Mouse (Mus musculus) MEL (cell line): ENCODE results near the gene Men1. TPM values are rescaled to one million over a fixed set of nuclear protein-coding genes. Genes with fewer than 3 reads are reported as not detected.

Experiments used
- DNase-seq: peaks from one replicate; pipeline ENCODE4 v3.0.0; 2011; ENCODE audit warnings: low read depth, low spot score
- H3K27ac ChIP-seq: 2 replicates; pipeline ENCODE4 v1.5.1; 2012; ENCODE audit warnings: low read depth, mild to moderate bottlenecking, control low read depth, low read length, moderate library complexity; ENCODE audit not compliant: control insufficient read depth
- H3K27me3 ChIP-seq, 2 experiments: fragments of 150-350 bp in 1 of 2; sonication (generic) in 1 of 2; 2 replicates each; pipeline ENCODE4 v1.6.1; 2012; ENCODE audit warnings: low read length in 2 of 2, mild to moderate bottlenecking in 2 of 2, improper control_type of control experiment in 1 of 2, moderate library complexity in 1 of 2; ENCODE audit not compliant: insufficient read depth in 2 of 2, control insufficient read depth in 1 of 2
- H3K36me3 ChIP-seq, 2 experiments: 2 replicates each; pipeline ENCODE4 v1.6.1; 2012 to 2014; ENCODE audit warnings: low read length in 2 of 2, improper control_type of control experiment in 1 of 2, inconsistent platforms in 1 of 2, mild to moderate bottlenecking in 1 of 2; ENCODE audit not compliant: insufficient read depth in 2 of 2, control insufficient read depth in 1 of 2
- H3K4me1 ChIP-seq, 2 experiments: fragments of 150-350 bp in 1 of 2; sonication (generic) in 1 of 2; 2 replicates each; pipeline ENCODE4 v1.6.1; 2012; ENCODE audit warnings: low read length in 2 of 2, improper control_type of control experiment in 1 of 2, mild to moderate bottlenecking in 1 of 2; ENCODE audit not compliant: insufficient read depth in 2 of 2, control insufficient read depth in 1 of 2
- H3K4me3 ChIP-seq, 2 experiments: fragments of 150-350 bp in 1 of 2; sonication (generic) in 1 of 2; 2 replicates each; pipeline ENCODE4 v1.5.1; 2012; ENCODE audit warnings: low read depth in 2 of 2, low read length in 2 of 2, mild to moderate bottlenecking in 2 of 2, moderate library complexity in 2 of 2, control low read depth in 1 of 2, improper control_type of control experiment in 1 of 2; ENCODE audit not compliant: control insufficient read depth in 1 of 2, insufficient read depth in 1 of 2
- H3K79me2 ChIP-seq: 2 replicates; pipeline ENCODE4 v1.6.1; 2012; ENCODE audit warnings: mild to moderate bottlenecking, low read length, moderate library complexity; ENCODE audit not compliant: control insufficient read depth, poor library complexity, insufficient read depth
- H3K9ac ChIP-seq: 2 replicates; pipeline ENCODE4 v1.6.1; 2012; ENCODE audit warnings: low read depth, mild to moderate bottlenecking, control low read depth, low read length, moderate library complexity; ENCODE audit not compliant: control insufficient read depth, poor library complexity, severe bottlenecking
- H3K9me3 ChIP-seq: fragments of 150-350 bp; sonication (generic); replicated peaks from 2 replicates; pipeline ENCODE4 v1.6.1; 2012; ENCODE audit warnings: mild to moderate bottlenecking, low read length, improper control_type of control experiment, moderate library complexity; ENCODE audit not compliant: insufficient read depth
- BHLHE40 ChIP-seq: IDR thresholded peaks from 2 replicates; pipeline ENCODE4 v1.6.1; 2012; ENCODE audit warnings: low read depth, mild to moderate bottlenecking, inconsistent platforms, low read length, improper control_type of control experiment, borderline replicate concordance
- CHD1 ChIP-seq: IDR thresholded peaks from 2 replicates; pipeline ENCODE4 v1.6.1; 2012; ENCODE audit warnings: low read depth, mild to moderate bottlenecking, inconsistent platforms, low read length, improper control_type of control experiment
- CHD2 ChIP-seq: IDR thresholded peaks from 2 replicates; pipeline ENCODE4 v1.6.1; 2011; ENCODE audit warnings: low read length, improper control_type of control experiment
- E2F4 ChIP-seq: IDR thresholded peaks from 2 replicates; pipeline ENCODE4 v1.6.1; 2011; ENCODE audit warnings: low read depth, low read length, improper control_type of control experiment, borderline replicate concordance
- ETS1 ChIP-seq: IDR thresholded peaks from 2 replicates; pipeline ENCODE4 v1.6.1; 2012; ENCODE audit warnings: low read depth, mild to moderate bottlenecking, inconsistent platforms, low read length, improper control_type of control experiment, moderate library complexity
- MAX ChIP-seq: IDR thresholded peaks from 2 replicates; pipeline ENCODE4 v1.6.1; 2011; ENCODE audit warnings: low read length, improper control_type of control experiment
- MEF2A ChIP-seq: IDR thresholded peaks from 2 replicates; pipeline ENCODE4 v1.6.1; 2014; ENCODE audit warnings: low read depth, mild to moderate bottlenecking, inconsistent platforms, low read length, improper control_type of control experiment; ENCODE audit not compliant: poor library complexity, insufficient replicate concordance, severe bottlenecking; ENCODE audit errors: extremely low read depth
- MXI1 ChIP-seq: IDR thresholded peaks from 2 replicates; pipeline ENCODE4 v1.6.1; 2011; ENCODE audit warnings: mild to moderate bottlenecking, low read depth, low read length, improper control_type of control experiment
- NELFE ChIP-seq: IDR thresholded peaks from 2 replicates; pipeline ENCODE4 v1.6.1; 2011; ENCODE audit warnings: low read depth, low read length, improper control_type of control experiment
- NRF1 ChIP-seq: IDR thresholded peaks from 2 replicates; pipeline ENCODE4 v1.6.1; 2014; ENCODE audit warnings: low read depth, mild to moderate bottlenecking, inconsistent platforms, low read length, improper control_type of control experiment, moderate library complexity; ENCODE audit not compliant: poor library complexity, insufficient read depth, severe bottlenecking
- POLR2A ChIP-seq, 2 experiments: IDR thresholded peaks; 2 replicates each; pipeline ENCODE4 v1.6.1; 2011 to 2012; ENCODE audit warnings: low read length in 2 of 2, mild to moderate bottlenecking in 2 of 2, control low read depth in 1 of 2, improper control_type of control experiment in 1 of 2, low read depth in 1 of 2, moderate library complexity in 1 of 2; ENCODE audit not compliant: control insufficient read depth in 1 of 2, insufficient read depth in 1 of 2, poor library complexity in 1 of 2
- SIN3A ChIP-seq: IDR thresholded peaks from 2 replicates; pipeline ENCODE4 v1.6.1; 2012; ENCODE audit warnings: low read length, improper control_type of control experiment, inconsistent platforms
- TBP ChIP-seq: IDR thresholded peaks from 2 replicates; pipeline ENCODE4 v1.8.0; 2011; ENCODE audit warnings: low read depth, low read length, improper control_type of control experiment
- TCF12 ChIP-seq: IDR thresholded peaks from 2 replicates; pipeline ENCODE4 v1.6.1; 2014; ENCODE audit warnings: low read depth, mild to moderate bottlenecking, inconsistent platforms, low read length, improper control_type of control experiment, moderate library complexity
- UBTF ChIP-seq: IDR thresholded peaks from 2 replicates; pipeline ENCODE4 v1.6.1; 2012; ENCODE audit warnings: low read depth, mild to moderate bottlenecking, inconsistent platforms, low read length, improper control_type of control experiment, moderate library complexity, borderline replicate concordance; ENCODE audit not compliant: insufficient read depth
- USF2 ChIP-seq, 2 experiments: IDR thresholded peaks; 2 replicates each; pipeline ENCODE4 v1.6.1; 2011 to 2012; ENCODE audit warnings: improper control_type of control experiment in 2 of 2, low read length in 2 of 2, borderline replicate concordance in 1 of 2, inconsistent platforms in 1 of 2, low read depth in 1 of 2, mild to moderate bottlenecking in 1 of 2; ENCODE audit not compliant: insufficient read depth in 1 of 2
- ZC3H11A ChIP-seq: IDR thresholded peaks from 2 replicates; pipeline ENCODE4 v1.6.1; 2012; ENCODE audit warnings: low read depth, mild to moderate bottlenecking, inconsistent platforms, low read length, improper control_type of control experiment
- ZMIZ1 ChIP-seq: IDR thresholded peaks from 2 replicates; pipeline ENCODE4 v1.6.1; 2012; ENCODE audit warnings: low read depth, mild to moderate bottlenecking, inconsistent platforms, low read length, improper control_type of control experiment, moderate library complexity
- ZNF384 ChIP-seq: IDR thresholded peaks from 2 replicates; pipeline ENCODE4 v1.6.1; 2012; ENCODE audit warnings: low read depth, mild to moderate bottlenecking, inconsistent platforms, low read length, improper control_type of control experiment
- polyA plus RNA-seq, 2 experiments: library from polyadenylated mRNA; stranded (reverse) in 1 of 2; unstranded in 1 of 2; fragments of >175 nt in 1 of 2; fragments of >200 nt in 1 of 2; gene quantifications; 2 replicates each; pipeline versions ENCODE4 v1.2.1 to v1.2.4; 2012; ENCODE audit warnings: low replicate concordance in 2 of 2, low read depth in 1 of 2; ENCODE audit not compliant: insufficient read length in 2 of 2, insufficient read depth in 1 of 2, missing spikeins in 1 of 2
- total RNA-seq: library from RNA; depleted of rRNA; stranded (reverse); fragments of 300-350 nt; gene quantifications from 2 replicates; pipeline ENCODE4 v1.2.3, GENCODE M21; 2012

Gene Men1
- total and polyA plus RNA-seq, 3 experiments, result 39.4 to 132 TPM; not detected in 1

DNA sequence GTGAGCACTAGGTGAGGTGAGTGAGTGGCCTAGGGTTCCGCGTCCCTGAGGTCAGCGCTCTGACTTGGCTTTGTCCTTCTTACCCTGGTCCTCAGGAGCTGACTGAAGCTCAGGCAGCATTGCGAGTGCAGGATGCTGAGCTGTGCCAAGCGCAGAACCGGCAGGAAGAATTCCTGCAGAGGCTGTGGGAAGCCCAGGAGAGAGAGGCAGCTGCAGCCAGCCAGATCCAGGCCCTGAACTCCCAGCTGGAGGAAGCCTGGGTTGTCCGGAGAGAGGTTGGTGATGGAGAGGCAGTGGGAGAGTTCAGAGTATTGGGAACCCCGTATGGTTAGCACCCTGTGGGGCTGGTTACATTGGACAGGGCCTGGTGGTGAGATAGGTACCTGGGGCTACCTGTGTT lies 21.0 kb upstream of the Men1 start:
- no peak overlapping the region for H3K4me3 ChIP-seq
- DNase-seq, result no peak
- no peaks in the 10 kb centered on the region for H3K79me2 ChIP-seq
- no peak overlapping the region for H3K27ac ChIP-seq
- TF ChIP-seq ETS1 (no peak), ZC3H11A (no peak), MAX (no peak), CHD1 (no peak), ZMIZ1 (no peak), TCF12 (no peak), E2F4 (no peak), USF2 (IDR thresholded peaks at IDR 0.05; ENCODE audit: borderline replicate concordance in 1 of 2, insufficient read depth in 1 of 2, low read depth in 1 of 2, low read length in 2 of 2) (no peak)
- no peaks in the 10 kb centered on the region for H3K36me3 ChIP-seq
- H3K27me3 ChIP-seq, result no peaks in the 10 kb centered on the region
- H3K9me3 ChIP-seq, result no peaks in the 10 kb centered on the region
- H3K9ac ChIP-seq, result no peak overlapping the region
- no peaks in the 10 kb centered on the region for H3K4me1 ChIP-seq

DNA sequence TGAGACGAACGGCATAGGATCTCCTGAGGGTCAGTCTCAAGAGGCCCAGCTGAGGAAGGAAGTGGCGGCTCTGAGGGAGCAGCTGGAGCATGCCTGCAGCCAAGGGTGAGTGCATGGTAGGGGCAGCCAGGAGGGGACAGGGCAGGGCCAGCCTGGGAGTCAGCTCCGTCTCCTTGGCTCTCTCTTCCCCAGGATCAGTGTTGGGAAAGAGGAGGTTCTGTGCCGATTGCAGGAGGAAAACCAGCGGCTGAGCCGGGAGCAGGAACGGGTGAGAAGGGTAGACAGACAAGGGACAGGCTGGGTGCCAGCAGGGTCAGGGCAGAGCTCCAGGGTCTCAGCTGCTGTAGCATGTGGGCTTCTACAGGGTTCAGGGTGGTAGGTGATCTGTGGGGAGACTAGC lies 20.3 kb upstream of the Men1 start:
- H3K9me3 ChIP-seq, result no peaks in the 10 kb centered on the region
- H3K27me3 ChIP-seq, result no peaks in the 10 kb centered on the region
- no peak overlapping the region for H3K27ac ChIP-seq
- H3K4me1 ChIP-seq, result no peaks in the 10 kb centered on the region
- H3K79me2 ChIP-seq, result no peaks in the 10 kb centered on the region
- DNase-seq, result no peak
- no peak overlapping the region for H3K9ac ChIP-seq
- no peak overlapping the region for H3K4me3 ChIP-seq
- H3K36me3 ChIP-seq, result no peaks in the 10 kb centered on the region
- TF ChIP-seq ETS1 (no peak), POLR2A (IDR thresholded peaks at IDR 0.05; ENCODE audit: control insufficient read depth in 1 of 2, insufficient read depth in 1 of 2, low read depth in 1 of 2, low read length in 2 of 2, poor library complexity in 1 of 2) (no peak), BHLHE40 (no peak)
- TF ChIP-seq, all 39 proteins: peak for 0

- Histone ChIP-seq H3K27me3 (no peaks in the 10 kb centered on the region), H3K9ac (no peak overlapping the region), H3K79me2 (no peaks in the 10 kb centered on the region), H3K4me1 (no peaks in the 10 kb centered on the region), H3K27ac (no peak overlapping the region), H3K36me3 (no peaks in the 10 kb centered on the region), H3K9me3 (no peaks in the 10 kb centered on the region), H3K4me3 (no peak overlapping the region)
- no peak for DNase-seq
- no peak for TF ChIP-seq E2F4
- no peak for TF ChIP-seq NRF1
- no peak for TF ChIP-seq NELFE
- TF ChIP-seq UBTF, result no peak
- TF ChIP-seq MEF2A, result no peak
- TF ChIP-seq SIN3A, result no peak
- no peak for TF ChIP-seq ZNF384
- TF ChIP-seq MXI1, result no peak
- TF ChIP-seq TBP, result no peak
- TF ChIP-seq CHD2, result no peak
- TF ChIP-seq TCF12, result no peak
These were observed 19.2 kb upstream of the Men1 start for GRCm38 (mm10) chr19:6315573-6315972.
